Mouse (Mus musculus) left cerebral cortex, postnatal 14 days (tissue): ENCODE data around the gene Dffb. TPM values are rescaled to one million over a fixed set of nuclear protein-coding genes. Genes with fewer than 3 reads are reported as not detected.
A peak's percentile ranks its signal among the peaks of the same experiment; 100 is the strongest.

Source experiments
- DNase-seq, 2 experiments: peaks; one replicate each; pipeline ENCODE4 v3.0.0; 2021 to 2022; ENCODE audit warnings: low spot score in 2 of 2, mixed read lengths in 1 of 2
- intact Hi-C: fragments of 180-260 bp; cut with DNase I; formaldehyde crosslinking; loops from one replicate; pipeline ENCODE4 v1.15.1; 2025
- total RNA-seq, 2 experiments: library from RNA; stranded (reverse); gene quantifications; 2 replicates each; pipeline ENCODE4 v1.2.3; 2021

The Dffb gene
- total RNA-seq, 2 experiments from 2014 or later = 12.6 to 13.3 TPM

GRCm38 (mm10) chr4:153917773-153918500 is 57.0 kb downstream of the Dffb start:
- intact Hi-C loops = no loop called here
- DNase-seq = peak in 1 of 2 experiments; percentile 40

Other genes starting within 250 kb of the Dffb start
- 10 to 100 TPM; 22.1 to 23.2 TPM for gene A430005L14Rik, start 17.9 kb downstream of the Dffb start, total RNA-seq
- gene Cep104, start 68 bp upstream of the Dffb start, total RNA-seq = 10 to 100 TPM; 27.3 to 28.8 TPM
- gene Lrrc47, start 36.6 kb upstream of the Dffb start, total RNA-seq = 10 to 100 TPM; 48.9 to 49.8 TPM
- 1 to 10 TPM; 4.5 to 4.9 TPM for gene Smim1, start 51.1 kb upstream of the Dffb start, total RNA-seq
- under 1 TPM; 0.26 to 0.32 TPM for gene Ccdc27, start 67.6 kb upstream of the Dffb start, total RNA-seq
- gene Trp73, start 165.1 kb upstream of the Dffb start, total RNA-seq = under 1 TPM; 0.48 to 0.95 TPM
- 10 to 100 TPM; 28.1 to 28.7 TPM for gene Wrap73, start 167.2 kb upstream of the Dffb start, total RNA-seq
- gene Tprgl, start 185.5 kb upstream of the Dffb start, total RNA-seq = 100 to 1,000 TPM; 144 to 149 TPM
- gene Megf6, start 195.6 kb upstream of the Dffb start, total RNA-seq = 10 to 100 TPM in 1 of 2 experiments, 1 to 10 TPM in 1; 8.4 to 11.2 TPM